Mouse (Mus musculus): ENCODE results near the gene Hoxb7.

DNA sequence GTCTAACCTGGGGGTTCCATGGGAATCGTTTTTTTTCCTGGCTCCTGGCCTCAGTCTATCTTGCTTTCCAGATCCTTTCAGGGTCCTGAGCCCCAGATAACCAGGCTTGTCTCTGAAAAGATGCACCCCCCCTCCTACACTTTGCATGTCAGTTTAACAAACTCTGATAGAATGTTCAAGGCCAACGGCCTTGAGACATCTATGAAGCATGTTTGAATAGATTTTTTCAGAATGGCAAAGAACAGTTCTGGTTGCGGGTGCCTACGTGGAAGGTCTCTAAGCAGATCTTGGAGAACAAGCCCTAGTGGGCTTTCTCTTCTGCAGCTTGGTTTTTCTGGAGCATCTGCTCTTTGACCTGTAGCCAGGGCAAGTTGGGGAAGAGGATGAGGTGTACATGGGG lies 22.3 kb downstream of the Hoxb7 start:
- TF ChIP-seq CTCF (IDR thresholded peaks at IDR 0.05; ENCODE audit: low read depth), result no peak
- no peak for TF ChIP-seq EP300 (IDR thresholded peaks at IDR 0.05; ENCODE audit: low read depth)
